Mouse (Mus musculus): ENCODE results near the gene Tor4a.

- TF ChIP-seq POLR2A (IDR thresholded peaks at IDR 0.05; ENCODE audit: low read depth, low read length), result no peak
- no peak for TF ChIP-seq CTCF (IDR thresholded peaks at IDR 0.05; ENCODE audit: extremely low read depth, insufficient read length, insufficient replicate concordance, low read depth, low read length)
Measured at GRCm38 (mm10) chr2:25149643-25150042, 47.0 kb downstream of the Tor4a start.

Data from small intestine, adult 2 months (tissue).